ENCODE assay signal across 18 mouse cellular contexts in genomic region chr8:108535121-108535876, GRCm38 (mm10).
DNase-seq lines count a peak whose midpoint lies in the region; ATAC-seq and TF ChIP-seq lines count a peak whose summit lies in the region.
"Had no signal": no experiment of that assay in that cellular context is flagged by ENCODE, and none has a peak within 500 bp of the region (broad histone marks: within the 10 kb centered on the region; RNA-seq: fewer than 3 reads in every experiment).

No protein-coding gene starts in this region.

- no peaks in the 10 kb centered on the region for H3K36me3 ChIP-seq in ES-Bruce4 (ENCODE audit: control insufficient read depth, insufficient read depth, low read length, poor library complexity, severe bottlenecking)
- no peaks in the 10 kb centered on the region for H3K36me3 ChIP-seq in forebrain, embryonic 15.5 days
- H3K36me3 ChIP-seq in midbrain, embryonic 13.5 days, result no peaks in the 10 kb centered on the region
- H3K36me3 ChIP-seq in intestine, embryonic 15.5 days, result no peaks in the 10 kb centered on the region
- H3K36me3 ChIP-seq: heart, embryonic 12.5 days; liver, embryonic 12.5 days had no signal

- TF ChIP-seq POLR2A in ES-Bruce4 (IDR thresholded peaks at IDR 0.05; ENCODE audit: insufficient read depth, low read length), result no peak

- TF ChIP-seq CTCF in ES-Bruce4 (IDR thresholded peaks at IDR 0.05; ENCODE audit: low read depth, low read length), result no peak

- H3K9ac ChIP-seq in ES-Bruce4 (ENCODE audit: low read depth, poor library complexity, severe bottlenecking), result no peak overlapping the region
- H3K9ac ChIP-seq in forebrain, embryonic 15.5 days (replicated peaks), result no peak overlapping the region; the same call in 1 of the 2 replicates
- no peak overlapping the region for H3K9ac ChIP-seq in midbrain, embryonic 13.5 days (replicated peaks)
- H3K9ac ChIP-seq in intestine, embryonic 15.5 days, result no peak overlapping the region
- H3K9ac ChIP-seq: heart, embryonic 12.5 days; liver, embryonic 12.5 days had no signal

- 23% methylated on average over 16 of the region's 16 CpGs for WGBS in forebrain, embryonic 15.5 days
- WGBS in midbrain, embryonic 13.5 days, result 50% methylated on average over 16 of the region's 16 CpGs
- 85% methylated on average over 16 of the region's 16 CpGs for WGBS in intestine, embryonic 15.5 days

- H3K4me3 ChIP-seq in ES-Bruce4 (ENCODE audit: low read depth, low read length), result no peak overlapping the region
- H3K4me3 ChIP-seq in forebrain, embryonic 15.5 days, result peak overlapping the region; percentile 33
- peak overlapping the region; percentile 26 for H3K4me3 ChIP-seq in midbrain, embryonic 13.5 days (replicated peaks)
- no peak overlapping the region for H3K4me3 ChIP-seq in intestine, embryonic 15.5 days (replicated peaks)
- H3K4me3 ChIP-seq: erythroblast, embryonic 14.5 days; heart, embryonic 12.5 days; liver, embryonic 12.5 days had no signal

- 0 out of 2 replicates have a peak, but pooled peaks have one; percentile 25 for TF ChIP-seq EP300 in ES-Bruce4 (IDR thresholded peaks at IDR 0.05; ENCODE audit: insufficient read depth, low read depth, low read length)

- H3K9me3 ChIP-seq in ES-Bruce4 (replicated peaks; ENCODE audit: control insufficient read depth, insufficient read depth, low read length, poor library complexity, severe bottlenecking), result no peaks in the 10 kb centered on the region
- no peaks in the 10 kb centered on the region for H3K9me3 ChIP-seq in forebrain, embryonic 15.5 days
- H3K9me3 ChIP-seq in midbrain, embryonic 13.5 days, result no peaks in the 10 kb centered on the region
- H3K9me3 ChIP-seq in intestine, embryonic 15.5 days, result no peaks in the 10 kb centered on the region
- H3K9me3 ChIP-seq: heart, embryonic 12.5 days; liver, embryonic 12.5 days had no signal

- peak; percentile 51 for ATAC-seq in forebrain, embryonic 15.5 days (replicated peaks)
- ATAC-seq in midbrain, embryonic 13.5 days, result peak; percentile 83
- no peak for ATAC-seq in intestine, embryonic 15.5 days
- ATAC-seq in megakaryocyte progenitor cell, adult 5-6 weeks (replicated peaks; ENCODE audit: poor library complexity), result no peak
- ATAC-seq: liver, embryonic 12.5 days; lung, postnatal 0 days had no signal

- peak overlapping the region; percentile 58 for H3K4me2 ChIP-seq in forebrain, embryonic 15.5 days (replicated peaks)
- peak overlapping the region; percentile 49 for H3K4me2 ChIP-seq in midbrain, embryonic 13.5 days (replicated peaks)
- H3K4me2 ChIP-seq in intestine, embryonic 15.5 days (replicated peaks), result no peak overlapping the region
- H3K4me2 ChIP-seq: heart, embryonic 12.5 days; liver, embryonic 12.5 days had no signal

- no peak overlapping the region for H3K27ac ChIP-seq in ES-Bruce4 (ENCODE audit: insufficient read depth, low read length)
- H3K27ac ChIP-seq in forebrain, embryonic 15.5 days (replicated peaks), result peak overlapping the region; percentile 77; the same call in 1 of the 2 replicates
- H3K27ac ChIP-seq in midbrain, embryonic 13.5 days, result peak overlapping the region; percentile 86
- H3K27ac ChIP-seq in intestine, embryonic 15.5 days, result no peak overlapping the region
- H3K27ac ChIP-seq: liver, embryonic 12.5 days had no signal

- DNase-seq in ES-CJ7 (ENCODE audit: low read depth, low spot score), result peak; percentile 90
- DNase-seq in layer of hippocampus, postnatal 10 days (ENCODE audit: low spot score in 2 of 2), result no peak
- DNase-seq: adrenal gland, adult 8-10 months; cerebellum, adult 9-10 months; embryo, embryonic 11 days; gastrocnemius, postnatal 25 days; kidney, postnatal 10 days; layer of hippocampus, postnatal 36 days; left cerebral cortex, postnatal 4 days had no signal

- H3K4me1 ChIP-seq in ES-Bruce4 (ENCODE audit: control insufficient read depth, insufficient read depth, low read length), result peaks cover 3% of the 10 kb centered on the region
- H3K4me1 ChIP-seq in forebrain, embryonic 15.5 days, result peaks cover 46% of the 10 kb centered on the region
- H3K4me1 ChIP-seq in midbrain, embryonic 13.5 days (replicated peaks), result peaks cover 50% of the 10 kb centered on the region
- no peaks in the 10 kb centered on the region for H3K4me1 ChIP-seq in intestine, embryonic 15.5 days (replicated peaks)
- H3K4me1 ChIP-seq: liver, embryonic 12.5 days had no signal

- H3K27me3 ChIP-seq in ES-Bruce4 (ENCODE audit: control insufficient read depth, insufficient read depth, low read length, poor library complexity, severe bottlenecking), result no peaks in the 10 kb centered on the region
- H3K27me3 ChIP-seq in forebrain, embryonic 15.5 days, result no peaks in the 10 kb centered on the region
- no peaks in the 10 kb centered on the region for H3K27me3 ChIP-seq in midbrain, embryonic 13.5 days
- H3K27me3 ChIP-seq in intestine, embryonic 15.5 days (replicated peaks), result no peaks in the 10 kb centered on the region
- H3K27me3 ChIP-seq: liver, embryonic 12.5 days had no signal

Comparison
In these comparisons a context has a peak if more than half of its experiments do, and no peak if none do; other contexts are left out.
1. H3K27ac ChIP-seq: peak in forebrain, embryonic 15.5 days (single experiment) and midbrain, embryonic 13.5 days (single experiment); none in ES-Bruce4 (single experiment) and intestine, embryonic 15.5 days (single experiment).
2. H3K4me3 ChIP-seq: peak in forebrain, embryonic 15.5 days (single experiment) and midbrain, embryonic 13.5 days (single experiment); none in ES-Bruce4 (single experiment) and intestine, embryonic 15.5 days (single experiment).
3. ATAC-seq: peak in forebrain, embryonic 15.5 days (single experiment) and midbrain, embryonic 13.5 days (single experiment); none in intestine, embryonic 15.5 days (single experiment) and megakaryocyte progenitor cell, adult 5-6 weeks (single experiment).